Mouse (Mus musculus) frontal cortex, postnatal 14 days (tissue): Measurements from ENCODE around the gene Spns2.
"Not testable (repeated sequence)": the region's sequence is repeated elsewhere in the genome, so short reads cannot be mapped to it uniquely, and the experiment has no call there.

ENCODE experiments used
- DNase-seq, 2 experiments: peaks; one replicate each; pipeline ENCODE4 v3.0.0; 2022; ENCODE audit warnings: low spot score in 2 of 2

The Spns2 gene

DNA sequence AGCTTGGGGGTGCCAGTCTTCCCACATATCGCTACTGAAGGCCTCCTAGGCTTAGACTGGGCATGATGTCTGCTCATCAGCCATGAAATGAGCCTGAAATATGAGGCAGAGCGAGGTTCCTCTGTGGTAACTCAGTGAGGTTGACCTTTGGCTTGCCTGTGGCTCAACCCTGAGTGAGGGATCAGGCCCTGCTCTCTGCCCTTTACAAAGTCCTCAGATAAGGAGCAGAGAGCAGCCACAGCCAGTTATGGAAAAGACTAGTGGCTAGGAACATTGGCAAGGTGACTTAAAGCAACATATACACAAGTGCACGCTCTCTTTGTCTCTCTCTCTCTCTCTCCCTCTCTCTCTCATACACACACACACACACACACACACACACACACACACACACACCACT is 14.8 kb downstream of the Spns2 start:
- DNase-seq: no peak

DNA sequence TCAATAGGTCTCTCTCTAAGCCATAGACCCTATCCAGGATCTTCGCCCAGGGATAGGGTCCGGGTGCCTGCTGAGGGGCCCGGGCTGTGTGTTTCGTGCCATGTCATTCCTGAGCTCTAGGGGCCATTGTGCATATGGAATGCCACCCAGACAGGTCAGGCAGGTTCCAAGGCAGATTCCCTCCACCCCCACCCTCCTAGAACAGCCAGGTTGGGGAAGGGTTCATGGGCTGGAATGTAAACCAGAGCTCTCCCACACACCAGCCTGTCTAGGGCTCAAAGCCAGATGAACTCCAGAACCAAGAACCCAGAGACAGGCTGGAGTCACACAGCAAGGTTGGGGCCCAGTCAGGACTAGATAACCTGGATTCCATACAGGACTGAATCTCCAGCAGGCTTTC is 16.2 kb downstream of the Spns2 start:
- DNase-seq: no peak

DNA sequence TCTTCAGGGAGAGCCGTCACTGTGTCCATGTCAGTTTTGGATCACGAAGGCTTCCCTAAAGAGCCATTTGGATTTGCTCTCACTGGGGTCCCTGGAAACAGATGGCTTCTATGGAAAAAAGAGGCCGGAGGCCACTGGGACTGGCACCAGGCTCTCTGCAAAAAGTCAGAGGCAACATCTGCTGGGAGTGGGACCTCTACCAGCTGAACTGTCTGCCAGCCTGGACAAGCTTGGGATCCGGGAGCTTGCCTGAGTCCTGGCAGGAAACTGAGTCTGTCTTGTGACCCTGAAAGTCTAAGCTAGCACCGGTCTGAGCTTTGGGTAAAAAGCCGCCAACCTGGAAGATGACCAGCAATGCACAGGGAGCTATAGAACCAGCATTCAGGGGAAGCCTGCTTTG is 18.3 kb downstream of the Spns2 start:
- DNase-seq: no peak

DNA sequence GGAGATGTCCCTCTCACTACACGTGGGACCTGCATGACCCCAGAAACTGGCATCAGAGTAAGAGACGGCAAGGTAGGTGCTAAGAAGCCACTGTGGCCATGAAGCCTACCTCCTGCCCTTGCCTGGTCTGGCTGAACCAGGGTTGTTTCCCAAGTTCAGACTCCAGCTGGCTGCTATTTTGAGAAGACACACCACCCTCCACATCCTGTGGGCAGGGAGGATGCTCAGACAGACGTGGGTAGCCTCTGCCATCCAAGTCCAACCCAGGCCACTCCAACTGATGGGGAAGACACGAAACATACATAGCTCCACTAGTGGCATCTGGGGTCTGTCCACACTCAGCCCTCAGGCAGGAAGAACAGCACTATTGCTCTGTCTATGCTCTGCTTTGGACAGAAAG is 19.7 kb downstream of the Spns2 start:
- no peak for DNase-seq

DNA sequence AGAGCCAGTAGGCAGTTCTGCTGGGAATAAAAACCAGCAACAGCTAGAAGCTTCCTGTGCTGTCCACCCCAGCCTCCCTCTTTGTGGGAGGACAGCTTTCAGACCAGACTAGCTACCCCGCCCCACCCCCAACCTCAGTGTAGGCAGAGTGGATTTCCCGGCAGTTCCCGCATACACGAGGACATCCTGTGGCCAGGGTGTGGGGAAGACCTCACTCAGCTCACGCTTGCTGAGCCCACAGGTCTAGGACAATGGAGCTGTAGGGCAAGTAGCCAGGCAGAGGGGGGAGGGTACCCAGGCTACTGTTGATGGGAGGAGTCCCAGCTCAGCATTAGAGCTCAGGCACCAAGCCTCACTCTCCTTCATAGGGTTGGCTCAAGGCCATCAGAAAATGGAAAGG is 20.5 kb downstream of the Spns2 start:
- peak; percentile 34 to 61 for DNase-seq

DNA sequence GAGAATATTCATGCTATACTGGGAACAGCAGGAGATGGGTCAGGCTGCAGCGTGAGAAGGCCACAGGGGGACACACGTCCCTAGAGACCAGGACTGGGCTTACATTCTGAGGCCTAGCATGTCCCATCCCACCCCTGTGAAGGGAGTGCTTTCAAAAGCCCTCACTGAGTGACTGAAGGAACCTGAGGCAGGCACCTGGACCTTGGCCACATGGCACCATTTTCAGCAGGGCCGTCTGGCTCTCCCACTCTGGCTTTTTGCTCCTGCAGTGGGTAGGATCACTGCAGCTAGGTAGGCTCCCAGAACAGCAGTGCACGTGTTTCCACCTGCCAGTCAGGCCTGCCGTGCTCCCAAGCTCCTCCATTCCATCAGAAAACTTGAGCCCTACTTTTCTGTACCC is 21.2 kb downstream of the Spns2 start:
- DNase-seq: no peak

DNA sequence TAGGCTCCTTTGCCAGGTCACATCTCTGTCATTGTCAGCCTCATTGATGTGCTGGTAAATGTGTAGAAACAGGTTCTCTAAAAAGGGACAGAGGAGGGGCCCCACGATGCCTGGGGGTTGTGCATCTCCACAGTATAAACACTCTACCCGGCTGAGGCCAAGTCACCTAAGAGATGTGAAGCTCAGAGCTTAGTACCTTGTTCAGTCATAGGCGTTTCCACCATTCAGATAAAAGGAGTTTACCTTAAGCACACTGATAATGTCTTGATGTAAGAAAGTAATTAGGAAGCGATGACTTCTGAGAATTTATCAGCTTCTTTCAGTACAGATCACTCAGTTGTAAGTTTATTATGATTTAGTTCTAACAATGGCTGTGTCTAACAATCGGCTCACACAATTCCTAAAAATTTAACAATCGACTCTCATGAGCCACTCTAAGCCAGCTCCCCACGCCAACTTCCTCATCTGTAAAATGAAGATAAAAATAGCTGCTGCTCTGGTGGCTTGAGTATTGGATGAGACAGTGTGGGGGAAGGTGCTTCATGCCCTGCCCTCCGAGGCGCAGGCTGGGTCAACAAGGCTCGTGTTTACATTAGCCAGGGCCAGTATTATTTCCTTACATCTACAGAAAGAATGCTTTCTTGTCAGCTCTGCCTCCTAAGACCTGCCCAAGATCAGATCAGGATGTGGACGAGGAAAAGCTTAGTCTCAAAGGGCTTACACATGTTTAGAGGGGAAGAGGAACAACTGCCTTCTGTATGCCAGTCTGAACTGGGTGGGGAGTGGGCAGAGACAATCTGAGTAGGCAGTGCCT is 22.8 kb downstream of the Spns2 start:
- DNase-seq: no peak

DNA sequence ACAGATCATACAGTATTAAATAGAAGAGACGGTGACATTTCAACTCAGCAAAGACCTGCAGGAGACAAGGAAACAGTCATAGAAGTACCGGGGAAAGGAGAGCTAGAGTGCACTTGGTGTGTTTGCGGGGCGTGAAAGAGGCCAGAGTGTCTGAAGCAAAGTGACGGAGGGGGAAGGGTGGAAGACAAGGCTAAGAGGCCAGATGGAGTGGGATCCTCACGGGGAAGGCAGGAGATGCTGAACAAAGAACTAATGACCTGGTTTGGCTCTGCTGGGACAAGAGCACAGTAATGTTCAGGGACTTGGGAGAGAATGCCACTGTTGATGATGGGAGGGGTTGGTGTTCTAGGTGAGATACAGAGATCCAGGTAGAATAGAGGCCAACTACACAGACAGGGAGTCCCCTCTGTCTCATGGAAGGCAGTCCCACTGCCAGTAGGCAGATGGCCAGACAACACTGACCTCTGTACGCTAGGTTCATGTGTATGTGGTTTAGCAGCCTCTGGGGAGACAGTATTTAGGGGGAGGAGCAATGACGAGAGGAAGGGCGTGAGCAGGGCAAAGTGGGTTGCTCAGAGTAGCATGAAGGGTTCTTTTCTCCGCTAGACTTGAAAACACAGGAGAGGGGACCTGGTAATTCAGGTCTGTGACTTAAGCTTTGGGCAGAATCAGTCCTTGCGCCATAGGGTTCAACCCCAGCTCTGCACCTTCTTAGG is 23.6 kb downstream of the Spns2 start:
- no peak for DNase-seq

DNA sequence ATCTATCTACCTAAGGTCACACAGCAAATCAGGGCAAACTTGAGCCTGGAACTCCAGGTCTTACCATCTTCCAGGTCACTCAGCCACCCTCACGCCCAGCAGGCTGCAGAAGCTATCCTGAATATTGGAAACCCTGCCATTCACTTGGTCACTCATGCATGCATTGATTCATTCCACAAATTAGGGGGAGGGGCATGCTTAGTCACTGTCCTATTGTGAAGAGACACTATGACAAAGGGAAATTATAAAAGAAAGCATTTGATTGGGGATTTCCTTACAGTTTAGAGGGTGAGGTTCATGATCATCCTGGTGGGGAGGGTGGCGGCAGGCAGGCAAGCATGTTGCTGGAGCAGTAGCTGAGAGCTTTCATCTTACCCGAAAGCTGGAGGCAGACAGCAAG is 24.9 kb downstream of the Spns2 start:
- no peak for DNase-seq

DNA sequence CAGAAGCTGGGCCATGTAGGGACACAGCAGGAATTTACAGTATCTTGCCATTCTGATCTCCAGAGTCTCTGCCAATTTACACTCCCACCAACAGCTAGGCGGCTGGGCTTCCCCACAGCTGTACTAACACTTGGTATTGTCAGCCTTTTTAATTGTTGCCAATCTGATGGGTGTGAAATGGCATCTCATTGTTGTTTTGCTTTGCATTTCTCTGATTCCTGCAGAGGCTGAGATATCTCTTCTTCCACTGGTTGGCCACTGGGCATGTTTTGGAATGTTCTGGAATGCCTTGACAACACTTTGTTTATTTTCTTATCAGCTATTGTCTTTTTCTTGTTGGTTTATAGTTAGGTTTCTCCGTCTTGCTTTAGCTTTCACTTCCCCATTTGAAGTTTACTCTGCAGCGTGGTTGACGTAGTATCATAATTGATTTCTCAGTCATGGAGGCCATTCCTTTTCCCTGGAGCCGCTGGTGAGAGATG is 28.2 kb downstream of the Spns2 start:
- DNase-seq: no peak

DNA sequence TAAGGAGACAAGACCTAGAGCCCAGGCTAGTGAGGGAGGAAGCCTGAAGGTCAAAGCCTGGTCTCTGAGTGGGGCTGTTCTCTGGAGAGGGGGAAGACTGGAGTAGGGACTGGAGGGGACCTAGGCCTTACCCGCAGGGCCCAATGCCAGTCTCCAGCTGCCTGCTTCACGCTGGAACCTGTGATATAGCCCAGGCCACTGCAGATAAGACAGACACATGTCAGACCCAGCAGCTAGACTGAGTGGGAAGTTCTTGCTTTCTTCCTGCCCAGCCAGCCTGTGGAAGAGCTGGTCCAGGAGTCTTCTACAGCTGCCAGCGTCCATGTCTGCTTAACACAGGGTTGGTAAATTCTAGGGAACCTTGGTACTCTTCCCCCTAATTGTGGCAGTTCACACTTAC is 31.2 kb downstream of the Spns2 start:
- DNase-seq: no peak

DNA sequence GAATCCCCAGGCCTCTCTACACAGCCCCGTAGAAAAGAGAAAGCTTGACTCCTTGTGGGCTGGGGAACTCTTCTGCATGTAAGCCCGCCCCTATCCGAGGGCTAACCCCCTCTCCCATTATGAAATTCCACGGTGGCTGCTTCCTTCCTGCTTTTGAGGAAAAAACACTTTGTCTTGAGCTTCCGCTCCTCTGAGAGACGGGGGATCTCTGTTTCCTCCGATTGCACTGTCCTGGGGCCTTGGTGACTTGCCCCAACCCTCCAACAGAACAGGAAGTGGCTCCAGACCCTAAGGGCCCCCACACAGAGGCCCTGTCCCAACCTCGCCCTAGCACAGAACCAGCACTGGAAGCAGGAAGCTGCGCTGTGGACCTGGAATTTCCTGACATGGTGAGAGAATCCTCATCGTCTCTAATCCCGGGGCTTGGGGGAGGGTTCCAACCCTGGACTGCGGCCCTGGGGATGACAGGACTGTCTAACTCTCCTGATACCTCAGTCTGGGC is 31.7 kb downstream of the Spns2 start:
- no peak for DNase-seq

DNA sequence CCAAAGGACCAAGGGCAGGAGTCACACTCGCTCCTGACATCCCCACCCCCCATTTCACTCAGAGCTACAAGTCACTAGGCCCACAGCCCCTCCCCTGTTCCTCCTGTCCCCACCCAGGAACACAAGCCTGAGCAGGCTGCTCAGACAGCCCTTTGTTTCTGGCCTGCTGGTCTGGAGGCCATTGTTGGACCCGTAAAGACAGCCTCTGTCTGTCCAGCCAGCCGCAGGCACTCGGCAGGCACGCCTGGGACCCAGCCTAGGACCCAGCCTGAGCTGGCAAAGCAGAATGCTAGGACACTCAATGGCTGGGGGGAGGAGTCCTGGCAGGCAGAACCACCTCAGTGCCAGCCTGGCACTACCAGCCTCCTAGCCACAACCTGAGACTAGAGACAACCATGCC is 34.0 kb downstream of the Spns2 start:
- no peak for DNase-seq

DNA sequence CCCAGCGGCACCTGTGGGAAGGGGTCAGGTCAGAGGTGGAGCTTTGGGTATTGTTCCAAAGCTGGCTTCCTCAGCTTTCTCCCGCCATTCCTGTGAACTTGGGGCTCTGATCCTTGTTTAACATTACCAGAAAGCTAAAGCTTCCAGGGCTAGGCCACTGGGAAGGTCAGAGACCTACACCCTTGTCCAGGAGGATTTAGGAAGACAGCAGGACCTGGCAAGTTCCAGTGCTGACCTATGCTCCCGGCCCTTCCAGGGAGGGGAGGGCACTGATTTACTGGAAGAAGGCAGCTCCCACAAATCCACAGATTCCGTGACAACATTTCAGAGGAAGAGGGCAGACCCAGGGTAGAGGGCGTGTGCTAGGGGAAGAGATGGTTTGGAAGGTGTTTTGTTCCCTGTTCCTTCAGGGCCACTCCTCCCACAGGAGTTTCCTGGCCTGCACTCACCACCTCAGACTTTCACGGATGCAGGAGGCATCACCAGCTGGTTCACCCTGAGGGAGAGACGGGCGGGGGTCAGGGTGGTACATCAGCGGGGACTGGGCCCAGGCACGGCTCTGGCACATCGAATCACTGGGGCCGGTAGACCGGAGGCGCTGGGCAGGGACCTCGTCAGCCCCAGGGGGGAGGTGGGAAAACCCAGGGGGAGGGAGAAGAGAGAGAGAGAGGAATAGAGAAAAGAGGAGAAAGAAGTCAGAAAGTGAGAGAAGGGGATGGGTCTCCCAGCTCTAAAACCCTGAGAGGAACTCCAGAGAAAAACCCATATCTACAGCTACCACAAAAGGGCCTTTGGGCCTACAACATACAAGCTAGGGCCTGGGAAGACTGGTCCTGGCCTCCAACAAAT is 36.4 kb downstream of the Spns2 start:
- no peak for DNase-seq

DNA sequence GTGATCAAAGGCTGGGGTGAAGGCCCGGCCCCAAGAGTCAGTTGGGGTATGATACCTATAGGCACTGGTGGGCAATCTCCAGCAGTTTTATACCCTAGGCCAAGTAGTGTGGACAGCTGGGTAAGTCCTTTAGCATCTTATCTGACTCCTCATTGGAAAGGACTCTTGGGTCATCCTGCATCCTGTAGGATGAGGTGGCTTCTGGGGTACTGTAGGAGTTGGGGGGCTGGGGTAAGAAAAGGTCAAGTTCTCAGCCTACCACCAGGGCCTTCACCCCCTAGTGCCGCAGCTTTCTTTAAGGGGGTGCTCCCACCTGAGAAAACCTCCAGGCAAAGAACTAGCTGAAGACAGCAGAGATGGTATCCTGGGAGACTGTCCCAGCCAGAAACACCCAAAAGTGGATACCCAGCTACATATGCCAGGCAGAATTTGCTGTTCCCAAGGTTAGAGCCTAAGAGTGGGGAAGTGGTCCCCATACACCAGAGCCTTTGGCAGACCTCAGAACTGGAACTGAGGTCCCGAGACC is 37.5 kb downstream of the Spns2 start:
- DNase-seq: no peak

DNA sequence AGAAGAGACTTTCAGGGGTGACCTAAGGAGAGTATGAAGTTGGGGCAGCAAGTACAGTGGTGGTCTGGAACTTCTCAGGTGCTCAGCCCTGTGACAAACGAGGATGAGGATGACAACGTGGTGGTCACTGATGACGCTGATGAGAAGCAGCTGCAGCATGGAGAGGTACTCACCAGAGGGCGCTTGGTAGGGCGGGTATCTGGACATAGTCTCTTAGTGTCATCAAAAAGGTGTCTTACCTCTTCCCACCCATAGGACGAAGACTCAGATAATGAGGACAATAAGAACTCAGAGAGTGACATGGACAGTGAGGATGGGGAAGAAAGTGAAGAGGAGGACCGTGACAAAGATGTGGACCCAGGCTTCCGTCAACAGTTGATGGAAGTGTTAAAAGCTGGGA is 42.2 kb downstream of the Spns2 start:
- no peak for DNase-seq

DNA sequence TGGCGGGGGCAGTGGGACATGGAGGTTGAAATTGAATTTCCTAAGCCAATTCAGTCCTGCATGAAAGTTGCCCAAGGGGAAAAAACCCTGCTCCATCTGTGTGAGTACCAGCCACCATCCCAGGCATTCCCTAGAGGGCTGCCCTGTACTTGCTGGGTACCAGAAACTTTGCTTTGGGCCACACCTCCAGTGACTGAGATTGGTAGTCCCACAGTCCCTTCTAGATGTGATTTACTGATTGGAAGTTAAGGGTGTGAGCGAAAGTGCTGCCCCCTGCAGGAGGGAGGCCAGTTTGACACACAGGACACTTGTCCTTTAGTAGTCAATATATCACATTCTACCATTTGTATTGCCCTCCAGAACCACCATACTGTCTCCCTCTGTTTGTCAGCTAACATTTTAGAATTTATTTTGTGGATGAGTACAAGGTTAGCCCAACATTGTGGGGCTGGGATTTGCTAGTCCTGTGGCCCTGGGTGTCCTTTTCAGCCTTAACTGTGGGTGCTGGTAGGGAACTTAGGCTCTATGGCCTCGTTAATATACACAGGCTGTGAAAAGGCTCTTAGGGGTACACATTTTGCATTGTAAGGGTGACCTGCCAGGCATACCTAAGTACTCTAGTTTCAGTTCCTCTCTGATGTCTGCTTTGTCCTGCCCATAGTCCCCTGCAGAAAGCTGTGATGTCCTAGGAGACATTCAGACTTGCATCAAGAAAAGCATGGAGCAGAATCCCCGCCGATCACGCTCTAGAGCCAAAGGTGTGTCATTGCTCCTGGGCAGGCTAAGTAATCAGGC is 43.2 kb downstream of the Spns2 start:
- DNase-seq: no peak

DNA sequence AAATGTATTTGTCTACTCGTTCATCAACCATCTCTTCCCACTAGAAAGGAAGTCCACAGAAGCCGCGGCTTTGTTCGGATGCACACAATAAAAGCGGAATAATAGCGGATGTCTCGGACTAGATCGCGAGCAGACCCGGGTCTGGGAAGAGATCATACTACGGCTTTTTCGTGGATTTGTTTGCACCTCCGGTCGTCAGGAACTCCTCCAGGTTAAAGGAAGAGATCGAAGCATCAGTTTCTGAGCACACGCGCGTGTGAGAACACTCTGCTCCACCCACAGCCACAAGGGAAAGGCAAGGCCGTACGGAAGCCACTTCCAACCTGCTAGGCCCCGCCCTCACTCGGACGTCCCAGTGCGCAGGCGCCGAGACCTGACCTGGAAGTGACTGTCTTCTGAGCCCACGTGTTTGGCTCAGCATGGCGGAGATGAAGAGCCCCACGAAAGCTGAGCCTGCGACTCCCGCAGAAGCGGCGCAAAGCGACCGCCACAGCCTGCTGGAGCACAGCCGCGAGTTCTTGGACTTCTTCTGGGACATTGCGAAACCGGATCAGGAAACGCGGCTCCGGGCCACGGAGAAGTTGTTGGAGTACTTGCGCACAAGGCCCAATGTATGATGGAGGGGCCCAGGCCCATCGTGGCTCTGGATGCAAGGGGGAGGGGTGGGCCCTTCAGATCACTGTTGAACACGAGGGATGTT is 48.6 kb downstream of the Spns2 start, which contains the start of gene Mybbp1a:
TSS of gene Mybbp1a (plus strand) at position 391 of the 700 bp plus-strand sequence.
- peak; percentile 95 to 98 for DNase-seq

DNA sequence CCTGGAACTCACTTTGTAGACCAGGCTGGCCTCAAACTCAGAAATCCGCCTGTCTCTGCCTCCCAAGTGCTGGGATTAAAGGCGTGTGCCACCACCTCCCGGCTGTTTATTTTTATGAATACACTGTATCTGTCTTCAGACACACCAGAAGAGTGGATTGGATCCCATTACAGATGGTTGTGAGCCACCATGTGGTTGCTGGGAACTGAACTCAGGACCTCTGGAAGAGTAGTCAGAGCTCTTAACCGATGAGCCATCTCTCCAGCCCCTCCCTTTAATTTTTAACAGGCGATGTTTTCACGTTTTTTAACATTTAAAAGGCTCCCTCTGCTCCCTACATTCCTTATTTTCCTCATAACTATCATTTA is 49.1 kb downstream of the Spns2 start:
- not testable (repeated sequence) for DNase-seq

DNA sequence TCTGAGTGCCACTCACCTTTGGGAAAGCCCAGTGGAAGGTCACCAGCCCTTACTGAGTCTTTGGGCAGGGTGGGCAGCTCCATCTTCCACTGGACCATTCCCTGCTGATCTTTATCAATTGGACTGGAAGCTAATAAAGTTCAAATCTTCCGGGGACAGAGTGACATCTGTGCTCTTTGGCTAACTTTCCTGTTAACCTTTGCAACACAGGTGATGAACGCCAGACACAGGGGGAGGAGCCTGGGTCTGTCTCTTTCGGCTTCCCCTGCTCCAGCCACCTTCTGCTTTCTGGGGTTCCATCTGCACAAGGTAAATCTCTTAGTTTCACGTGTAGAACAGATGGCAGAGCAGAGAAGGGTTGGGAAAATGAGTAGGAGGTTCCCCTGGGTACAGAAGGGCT is 51.3 kb downstream of the Spns2 start:
- no peak for DNase-seq
